Mouse (Mus musculus): ENCODE measurements at regions not wholly inside any gene's neighbourhood (a gene's known extent, or its start where the extent isn't known, plus 50 kb on each side); places are given as distances from the start of the nearest gene placed in this dataset.
A peak's percentile ranks its signal among the peaks of the same experiment; 100 is the strongest.

DNA sequence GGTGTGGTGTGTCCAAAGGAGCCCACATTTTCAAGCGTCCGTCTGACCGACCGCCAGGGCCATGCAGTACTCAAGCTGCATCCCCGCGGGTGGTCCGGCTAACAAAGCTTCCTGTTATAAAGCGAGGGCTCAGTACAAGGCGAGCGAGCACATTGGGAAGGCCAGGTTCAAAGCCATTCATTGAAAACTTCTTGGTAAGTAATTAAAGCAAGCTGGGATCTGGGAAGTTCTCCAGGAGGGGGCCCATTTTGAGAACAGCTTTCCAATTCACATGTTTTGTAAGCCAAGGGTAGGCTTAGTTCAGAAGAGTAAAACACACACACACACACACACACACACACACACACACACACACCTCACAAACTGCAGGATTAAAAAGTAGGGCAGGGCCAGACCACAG is 57.3 kb upstream of the Prep start:
- peak; percentile 22 for DNase-seq (ENCODE audit: low read depth, low spot score)

DNA sequence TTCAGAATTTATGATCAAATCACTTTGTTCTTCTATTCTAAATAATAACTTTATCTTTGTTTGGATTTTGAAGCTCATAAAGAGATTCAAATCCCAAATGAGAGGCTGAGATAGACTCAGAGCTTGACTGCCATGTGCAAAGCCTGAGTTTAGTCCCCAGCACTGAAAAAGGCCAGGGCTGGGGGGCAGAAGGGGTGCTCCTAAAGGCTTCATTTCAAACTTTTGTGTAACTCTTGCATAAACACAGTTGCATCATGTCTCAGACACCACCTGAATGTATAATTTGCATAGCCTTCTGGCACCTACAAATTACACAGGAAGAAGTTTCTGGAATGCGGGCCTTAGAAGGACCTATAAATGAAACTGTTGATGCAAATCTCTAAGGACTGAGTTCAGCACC is 57.8 kb upstream of the Prep start:
- DNase-seq (ENCODE audit: low read depth, low spot score): no peak

DNA sequence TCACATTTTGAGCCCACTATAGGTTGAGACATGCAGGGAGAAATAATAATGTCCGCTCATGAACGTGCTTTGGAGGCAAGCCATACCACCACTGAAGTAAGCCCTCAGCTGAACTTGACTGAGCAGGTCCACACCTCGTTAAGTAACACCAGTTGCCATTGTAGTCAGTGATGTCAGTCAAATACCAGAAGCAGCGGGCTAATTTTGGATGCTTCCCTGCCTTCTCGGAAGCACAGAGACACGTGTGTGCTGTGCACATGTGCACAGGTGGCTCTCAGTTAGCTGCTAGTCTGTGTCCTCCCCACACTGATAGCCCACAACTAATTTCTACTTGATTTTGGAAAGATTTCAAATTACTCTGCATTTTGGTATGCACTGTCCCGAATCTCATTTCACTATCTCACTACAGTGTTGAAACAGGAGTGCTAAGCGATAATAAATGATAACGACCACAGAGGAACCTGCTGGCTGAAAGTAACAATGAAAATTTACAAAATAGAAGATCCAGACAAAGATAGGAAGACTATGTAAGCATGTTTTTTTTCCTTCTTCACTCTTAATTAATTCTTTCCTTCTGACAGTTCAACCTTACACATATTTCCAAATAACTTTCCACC is 62.9 kb upstream of the Prep start:
- DNase-seq (ENCODE audit: low read depth, low spot score): no peak

DNA sequence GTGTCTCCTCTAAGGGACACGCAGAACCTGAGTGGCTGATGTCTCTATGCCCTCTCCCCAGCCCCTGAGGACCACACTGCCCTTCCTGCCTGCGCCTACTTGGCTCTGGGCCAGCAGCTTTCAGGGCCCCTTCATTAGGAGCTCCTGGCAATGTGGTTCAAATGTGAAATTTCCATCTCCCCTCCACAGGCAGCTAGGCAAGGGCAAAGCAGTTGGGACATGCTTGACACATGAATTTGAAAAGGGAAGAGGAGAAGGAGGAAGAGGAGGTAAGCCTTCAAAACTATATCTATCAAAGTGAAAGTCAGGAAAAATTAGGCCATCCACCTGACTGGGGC is 63.7 kb upstream of the Prep start:
- no peak for DNase-seq (ENCODE audit: low read depth, low spot score)

DNA sequence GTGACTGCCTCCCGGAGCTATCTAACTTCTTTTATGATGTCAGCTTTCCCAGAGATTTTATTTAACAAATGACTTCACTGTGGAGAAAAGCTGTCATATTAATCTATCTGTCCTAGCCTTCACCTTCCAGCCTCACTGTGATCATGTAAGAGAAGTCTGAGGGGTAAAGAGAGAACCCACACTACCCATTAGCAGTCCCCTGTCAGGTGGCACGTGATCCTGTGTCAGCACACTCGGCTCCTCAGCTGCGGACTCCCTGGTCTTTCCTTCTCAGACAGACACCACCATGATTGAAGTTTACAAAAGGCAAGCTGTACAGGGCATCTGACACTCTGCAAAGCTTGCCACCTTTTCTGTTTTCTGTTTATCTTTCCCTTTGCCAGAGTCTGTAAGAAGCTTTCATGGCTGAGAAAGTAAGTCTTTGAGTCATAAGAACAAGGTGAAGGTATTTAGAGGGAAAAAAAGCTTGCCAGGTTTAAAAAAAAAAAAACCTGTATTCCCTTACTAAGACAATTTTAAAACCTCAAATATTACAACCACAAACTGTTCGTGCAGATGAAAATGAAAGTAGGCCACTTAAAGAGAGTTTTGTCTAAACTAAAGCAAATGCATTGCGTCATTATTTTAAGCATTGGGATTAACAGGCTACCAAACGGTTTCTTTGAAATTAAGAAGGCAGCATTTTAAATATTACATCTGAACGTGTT is 64.2 kb upstream of the Prep start:
- DNase-seq (ENCODE audit: low read depth, low spot score): no peak

- peak; percentile 42 for DNase-seq (ENCODE audit: low read depth, low spot score)
Observed at GRCm38 (mm10) chr10:45000873-45001859, 65.8 kb upstream of the Prep start.

GRCm38 (mm10) chr10:45000027-45000840 is 66.8 kb upstream of the Prep start:
- no peak for DNase-seq (ENCODE audit: low read depth, low spot score)

DNA sequence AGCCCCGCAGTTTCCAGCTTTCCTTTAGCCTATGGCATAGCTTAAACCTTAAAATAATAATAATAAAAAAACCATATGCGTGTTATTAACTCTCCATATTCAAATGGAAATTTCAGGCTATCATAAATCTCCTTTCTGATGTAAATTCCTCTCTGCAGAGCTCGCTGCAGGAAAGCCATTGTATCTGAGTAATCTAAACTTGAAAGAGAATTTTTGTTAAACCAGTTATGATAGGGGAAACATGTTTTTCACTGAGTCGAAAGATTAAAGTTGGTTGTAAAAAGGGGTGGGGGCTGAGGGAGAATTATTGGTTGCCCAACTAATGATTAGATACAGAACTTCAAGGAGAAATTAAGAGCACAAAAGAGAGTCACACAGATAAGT is 69.1 kb upstream of the Prep start:
- DNase-seq (ENCODE audit: low read depth, low spot score): no peak

DNA sequence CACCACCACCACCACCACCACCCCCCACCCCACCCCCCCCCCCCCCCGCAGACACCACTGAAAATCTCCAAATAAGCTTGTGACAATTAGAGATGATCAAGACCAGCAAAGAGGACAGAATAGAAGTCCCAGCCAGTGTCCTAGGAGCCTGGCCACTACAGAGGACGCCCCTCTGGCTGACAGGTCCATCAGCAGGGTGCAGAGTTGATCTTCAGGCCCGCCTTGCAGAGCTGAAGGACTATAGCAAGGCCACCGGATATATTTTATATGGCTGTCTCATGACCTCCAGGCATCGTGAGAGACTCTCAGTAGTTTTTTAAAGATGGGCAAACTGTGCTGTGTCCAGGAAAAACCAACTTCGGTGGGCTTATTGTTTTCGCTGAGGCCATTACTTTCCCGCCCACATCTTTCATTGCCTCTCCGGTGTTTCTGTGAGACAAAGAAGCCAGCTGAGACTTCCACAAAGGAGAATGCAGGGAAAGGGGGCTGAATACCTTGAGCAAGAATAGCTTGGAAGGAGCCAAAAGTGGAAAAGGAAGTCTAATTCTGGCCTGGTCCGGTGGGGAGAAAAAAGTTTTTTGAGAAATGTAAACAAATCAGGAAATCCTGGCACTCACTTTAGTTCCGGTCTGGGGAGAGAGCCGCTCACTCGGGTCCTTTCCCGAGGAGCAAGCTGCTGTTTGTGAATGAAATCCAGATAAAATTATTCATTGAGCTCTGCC is 69.7 kb upstream of the Prep start:
- no peak for DNase-seq (ENCODE audit: low read depth, low spot score)

DNA sequence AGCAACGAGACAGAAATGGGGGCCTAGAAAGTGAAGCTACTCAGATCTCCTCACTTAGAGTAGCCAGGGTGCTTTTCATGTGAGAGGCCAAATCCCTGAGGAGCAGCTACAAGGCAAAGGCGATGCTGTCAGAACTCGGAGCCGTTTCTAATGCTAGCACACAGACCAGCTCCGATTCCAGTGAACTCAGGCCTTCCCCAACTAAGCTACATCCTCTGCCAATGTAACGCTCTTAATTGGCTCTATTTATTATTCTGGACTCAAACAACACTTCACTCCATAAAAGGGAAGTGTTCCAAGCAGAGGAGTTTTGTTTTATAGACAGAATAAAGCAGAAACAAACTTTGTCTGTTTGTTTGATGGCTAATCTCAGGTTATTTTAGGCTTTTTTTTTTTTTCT is 71.2 kb upstream of the Prep start:
- DNase-seq (ENCODE audit: low read depth, low spot score): no peak

DNA sequence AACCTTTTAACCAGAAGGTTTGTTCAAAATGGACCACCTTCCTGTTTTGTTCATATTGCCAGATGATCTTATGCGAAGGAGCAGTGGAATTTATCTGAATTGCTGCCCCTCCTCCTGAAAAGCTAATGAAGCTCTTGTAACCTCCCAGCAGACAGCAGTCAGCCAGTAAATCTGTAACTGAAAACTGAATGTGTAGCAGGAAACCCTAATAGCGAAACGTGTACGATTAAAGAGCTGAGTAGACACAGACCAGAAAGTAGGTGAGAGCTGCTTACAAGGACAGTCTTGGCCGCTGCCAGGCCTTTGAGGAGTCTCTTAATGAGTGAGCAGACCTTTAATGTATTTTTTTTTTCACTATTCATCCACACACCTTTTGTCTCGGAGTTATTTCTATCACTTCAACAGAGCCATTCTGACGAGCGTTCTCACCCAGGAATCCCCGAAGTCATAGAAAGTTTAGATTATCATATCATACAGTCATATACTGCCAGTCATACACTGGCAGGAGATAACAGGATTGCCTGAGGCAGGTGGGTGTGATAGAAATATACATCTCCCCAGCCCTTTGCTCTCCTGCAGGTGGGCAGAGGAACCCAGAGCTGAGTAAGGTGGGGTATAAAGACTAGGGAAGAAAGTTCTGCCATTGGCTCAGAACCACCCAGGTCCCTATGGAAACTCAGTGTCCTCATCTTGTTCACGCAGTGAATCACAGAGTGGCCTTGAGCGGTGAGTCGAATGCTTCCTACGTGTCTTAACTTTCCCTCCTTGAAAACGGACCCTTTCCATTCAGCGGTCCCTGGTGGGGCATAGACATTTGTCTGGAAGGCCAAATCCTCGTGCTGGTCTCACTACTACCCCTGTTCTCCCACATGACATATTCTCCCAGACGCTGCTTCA is 72.4 kb upstream of the Prep start:
- DNase-seq (ENCODE audit: low read depth, low spot score): no peak

- DNase-seq (ENCODE audit: low read depth, low spot score): no peak
Observed at GRCm38 (mm10) chr10:44993470-44994260, 73.3 kb upstream of the Prep start.

DNA sequence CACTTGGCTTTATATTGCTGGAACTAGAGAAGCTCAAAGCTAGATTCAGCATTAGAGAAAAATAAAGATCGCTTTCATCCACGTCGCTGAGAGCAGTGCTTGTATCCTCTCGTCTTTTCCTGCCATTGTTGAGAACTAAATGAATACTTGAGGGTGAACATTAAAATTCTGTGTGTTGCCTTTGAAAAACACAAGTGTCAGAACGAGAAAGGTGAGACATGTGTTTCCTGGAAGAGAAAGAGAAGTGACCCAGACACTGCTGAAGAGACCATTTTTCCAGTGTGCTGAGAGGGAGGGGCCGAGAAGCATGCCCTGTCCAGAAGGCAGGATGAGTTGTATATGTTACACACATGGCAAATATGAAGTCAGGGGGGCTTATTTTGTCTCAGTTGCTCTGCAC is 77.5 kb upstream of the Prep start:
- no peak for DNase-seq (ENCODE audit: low read depth, low spot score)

DNA sequence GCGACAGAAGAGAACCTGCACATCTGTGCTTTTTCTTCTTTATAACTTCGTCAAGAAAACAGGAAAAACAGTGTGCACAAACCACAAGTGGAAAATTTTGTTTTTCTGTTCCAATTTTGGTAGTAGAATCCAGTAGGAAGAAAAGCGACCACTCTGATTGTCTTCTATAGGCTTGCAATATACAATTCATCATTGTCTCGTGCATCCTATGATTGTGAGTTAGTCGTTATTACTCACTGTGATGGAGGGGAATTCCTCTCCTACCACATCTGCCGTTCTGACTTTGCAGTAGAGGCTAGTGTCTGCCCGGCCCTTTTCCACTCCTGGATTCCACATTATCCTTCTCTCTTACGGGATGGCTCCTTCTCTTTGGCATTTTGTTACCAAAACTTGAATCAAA is 78.2 kb upstream of the Prep start:
- DNase-seq (ENCODE audit: low read depth, low spot score): no peak

DNA sequence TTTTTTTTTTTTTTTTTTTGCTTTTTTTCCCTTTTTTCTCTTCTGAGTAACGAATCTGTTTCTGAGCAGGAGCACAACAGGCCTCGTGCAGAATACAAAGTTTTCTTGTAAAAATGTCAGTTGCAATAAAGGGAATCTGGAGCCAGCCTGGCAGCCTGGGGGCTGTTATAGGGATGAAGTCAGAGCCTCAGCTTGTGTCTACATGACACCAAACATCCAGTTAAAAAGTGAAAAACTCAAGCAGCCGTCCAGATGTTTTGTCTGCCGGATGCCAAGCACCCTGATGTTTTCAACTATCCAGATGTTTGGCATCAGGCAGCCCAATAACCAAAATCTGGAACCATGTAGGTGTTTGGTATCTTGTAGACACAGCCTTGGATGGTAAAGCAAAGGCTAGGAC is 79.4 kb upstream of the Prep start:
- no peak for DNase-seq (ENCODE audit: low read depth, low spot score)

- no peak for DNase-seq (ENCODE audit: low read depth, low spot score)
Observed at GRCm38 (mm10) chr10:44981913-44982312, 85.1 kb upstream of the Prep start.

DNA sequence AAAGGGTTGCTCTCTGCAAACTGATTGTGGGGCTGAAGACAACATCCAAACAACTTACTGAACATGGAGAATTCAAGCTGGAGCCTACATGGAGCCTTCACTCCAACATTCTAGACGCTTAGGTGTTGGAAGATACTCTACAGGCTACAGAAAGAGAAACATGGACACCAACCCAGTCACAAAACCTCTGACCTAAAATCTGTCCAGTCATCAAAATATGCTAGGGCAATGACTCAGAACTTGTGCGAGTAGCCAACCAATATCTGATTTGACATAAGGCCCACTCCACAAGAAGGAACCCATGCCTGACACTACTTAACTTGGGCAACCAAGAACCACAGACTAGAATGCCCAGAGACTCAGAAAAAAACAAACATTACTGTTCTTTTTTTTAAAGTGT is 90.2 kb upstream of the Prep start:
- DNase-seq (ENCODE audit: low read depth, low spot score): no peak

- DNase-seq (ENCODE audit: low read depth, low spot score): no peak
Observed at GRCm38 (mm10) chr10:44971911-44972310, 95.1 kb upstream of the Prep start.

GRCm38 (mm10) chr10:44959968-44960367 is 107.0 kb upstream of the Prep start:
- DNase-seq (ENCODE audit: low read depth, low spot score): no peak
